Mouse (Mus musculus) spleen, postnatal 4 days (tissue): ENCODE data around the gene Prpsap1.
"Not testable (repeated sequence)": the region's sequence is repeated elsewhere in the genome, so short reads cannot be mapped to it uniquely, and the experiment has no call there.

Experiments used
- DNase-seq, 2 experiments: peaks; one replicate each; pipeline ENCODE4 v3.0.0; 2022; ENCODE audit warnings: low spot score in 2 of 2

Prpsap1 gene

GRCm38 (mm10) chr11:116515330-116516020 lies 21.5 kb upstream of the Prpsap1 start:
- DNase-seq = no peak

GRCm38 (mm10) chr11:116513531-116514038 lies 19.6 kb upstream of the Prpsap1 start:
- no peak for DNase-seq

- no peak for DNase-seq
Measured at GRCm38 (mm10) chr11:116512987-116513386, 19.0 kb upstream of the Prpsap1 start.

GRCm38 (mm10) chr11:116512154-116512553 lies 18.2 kb upstream of the Prpsap1 start:
- no peak for DNase-seq

GRCm38 (mm10) chr11:116511301-116511868 lies 17.4 kb upstream of the Prpsap1 start:
- DNase-seq = peak in 1 of 2 experiments; percentile 67

- no peak for DNase-seq
Measured at GRCm38 (mm10) chr11:116508689-116509088, 14.7 kb upstream of the Prpsap1 start.

GRCm38 (mm10) chr11:116506151-116506875 lies 12.3 kb upstream of the Prpsap1 start:
- peak in 1 of 2 experiments; percentile 52 for DNase-seq

- DNase-seq = no peak
Measured at GRCm38 (mm10) chr11:116505573-116505972, 11.6 kb upstream of the Prpsap1 start.

GRCm38 (mm10) chr11:116504516-116504915 lies 10.5 kb upstream of the Prpsap1 start:
- DNase-seq = no peak

GRCm38 (mm10) chr11:116501005-116501746 lies 7.2 kb upstream of the Prpsap1 start:
- peak in 1 of 2 experiments; percentile 42 for DNase-seq

- no peak for DNase-seq
Measured at GRCm38 (mm10) chr11:116499018-116499417, 5.0 kb upstream of the Prpsap1 start.

- DNase-seq = no peak
Measured at GRCm38 (mm10) chr11:116498596-116498995, 4.6 kb upstream of the Prpsap1 start.

GRCm38 (mm10) chr11:116497313-116497712 lies 3.3 kb upstream of the Prpsap1 start:
- DNase-seq = no peak

- no peak for DNase-seq
Measured at GRCm38 (mm10) chr11:116494474-116495174, 622 bp upstream of the Prpsap1 start.

- no peak for DNase-seq
Measured at GRCm38 (mm10) chr11:116493191-116493590, 811 bp downstream of the Prpsap1 start.

- not testable (repeated sequence) for DNase-seq
Measured at GRCm38 (mm10) chr11:116492507-116492906, 1.5 kb downstream of the Prpsap1 start.

- DNase-seq = no peak
Measured at GRCm38 (mm10) chr11:116491338-116491737, 2.7 kb downstream of the Prpsap1 start.

- peak; percentile 89 to 95 for DNase-seq
Measured at GRCm38 (mm10) chr11:116490232-116491107, 3.5 kb downstream of the Prpsap1 start.

GRCm38 (mm10) chr11:116489771-116490231 lies 4.2 kb downstream of the Prpsap1 start:
- no peak for DNase-seq
